Mouse (Mus musculus) liver, adult 2 months (tissue): ENCODE results near the gene Gldc.

Experiments used
- CTCF ChIP-seq: fragments of 200-500 bp; IDR thresholded peaks from 2 replicates; pipeline ENCODE4 v1.5.1; 2011; ENCODE audit warnings: low read depth, low read length, control low read depth
- POLR2A ChIP-seq: fragments of 200-500 bp; IDR thresholded peaks from 2 replicates; pipeline ENCODE4 v1.6.1; 2011; ENCODE audit warnings: low read length, control low read depth; ENCODE audit not compliant: insufficient read depth; ENCODE audit errors: extremely low read depth

DNA sequence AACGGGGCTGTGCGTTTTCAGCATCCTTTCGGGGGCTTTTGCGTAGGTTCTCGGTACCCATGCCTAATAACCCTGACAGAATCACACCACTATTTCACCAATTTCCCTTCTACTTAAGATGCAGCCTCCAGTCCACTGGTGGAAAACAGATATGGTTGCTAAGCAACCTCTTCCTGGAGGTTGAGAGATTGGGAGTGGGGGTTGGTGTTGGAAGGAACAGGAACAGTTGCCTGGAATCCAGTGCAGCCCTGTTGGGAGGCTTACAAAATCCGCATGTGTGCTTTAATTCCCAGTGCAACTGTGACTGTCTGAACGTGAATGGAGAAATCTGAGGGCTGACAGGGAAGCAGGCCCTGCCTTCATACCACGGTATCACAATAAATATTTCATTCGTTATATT is 57.5 kb downstream of the Gldc start:
- TF ChIP-seq POLR2A, result no peak
- TF ChIP-seq CTCF, result no peak
